Mouse (Mus musculus) embryonic facial prominence, embryonic 10.5 days (tissue): Measurements from ENCODE around the gene Jag2. TPM values are rescaled to one million over a fixed set of nuclear protein-coding genes. Genes with fewer than 3 reads are reported as not detected.

Experiments
- DNase-seq: peaks from one replicate; pipeline ENCODE4 v3.0.0-alpha.2; 2017; ENCODE audit warnings: low spot score
- H3K27ac ChIP-seq: fragments of 300-500 bp; sonication (generic); replicated peaks from 2 replicates; pipeline ENCODE4 v1.5.1; 2016; ENCODE audit warnings: mild to moderate bottlenecking
- H3K27me3 ChIP-seq: fragments of 300-500 bp; sonication (generic); replicated peaks from 2 replicates; pipeline ENCODE4 v1.6.1; 2016; ENCODE audit warnings: low read depth, mild to moderate bottlenecking; ENCODE audit not compliant: poor library complexity, severe bottlenecking
- H3K36me3 ChIP-seq: fragments of 300-500 bp; sonication (generic); replicated peaks from 2 replicates; pipeline ENCODE4 v1.6.1; 2016; ENCODE audit warnings: mild to moderate bottlenecking, moderate library complexity
- H3K4me1 ChIP-seq: fragments of 300-500 bp; sonication (generic); 2 replicates; pipeline ENCODE4 v1.6.1; 2016
- H3K4me3 ChIP-seq: fragments of 300-500 bp; sonication (generic); 2 replicates; pipeline ENCODE4 v1.5.1; 2016; ENCODE audit warnings: mild to moderate bottlenecking, moderate library complexity
- H3K9me3 ChIP-seq: fragments of 300-500 bp; sonication (generic); 2 replicates; pipeline ENCODE4 v1.6.1; 2016; ENCODE audit warnings: mild to moderate bottlenecking
- WGBS: fragments of 180-500 bp; shearing (Covaris S2); methylation state at CpG from one replicate; pipeline ENCODE4 v1.1.7; 2016; 5-methylcytosine and 5-hydroxymethylcytosine counted together
- polyA plus RNA-seq: library from polyadenylated mRNA; unstranded; fragments of >200 nt; fragmentation: Nextera tagmentation; extraction: Ambion mirVana; gene quantifications from 2 replicates; pipeline ENCODE4 v1.2.1, GENCODE M21; 2016

The Jag2 gene
- polyA plus RNA-seq, 1 experiment from 2014 or later, result 5.3 TPM

DNA sequence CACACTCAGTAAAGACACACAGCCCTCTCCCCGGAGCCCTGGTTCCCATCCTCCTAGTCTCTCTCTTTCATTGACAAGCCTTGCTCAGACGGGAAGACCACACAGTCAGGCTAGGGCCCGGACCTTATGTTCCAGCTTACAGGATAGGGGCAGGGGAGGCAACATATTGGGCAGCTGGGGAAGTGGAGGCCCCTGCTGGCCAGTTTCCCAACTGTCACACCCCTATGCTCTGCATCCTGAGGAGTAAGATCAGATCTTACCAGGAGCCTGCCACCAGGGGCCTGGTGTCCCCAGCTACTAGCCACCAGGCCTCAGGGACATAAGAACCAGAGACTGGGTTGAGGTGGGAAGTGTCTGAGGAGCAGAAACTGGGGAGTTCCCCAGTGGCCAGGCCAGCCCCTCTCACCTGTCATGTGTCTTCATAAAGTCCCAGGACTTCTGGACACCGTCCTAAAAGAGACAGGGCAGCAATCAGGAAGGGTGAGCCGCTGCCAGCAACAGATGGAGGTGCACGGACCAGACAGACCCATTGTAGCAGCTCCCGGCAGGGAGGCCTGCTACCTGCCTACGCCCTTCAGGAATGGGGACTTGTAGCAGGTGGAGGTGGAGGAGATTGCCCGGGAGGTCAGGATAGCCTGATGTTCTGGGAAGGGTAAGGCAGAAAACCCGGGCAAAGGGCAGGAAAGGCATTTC, 9.4 kb upstream of the Jag2 start:
- Histone ChIP-seq H3K27ac (no peak overlapping the region), H3K36me3 (no peaks in the 10 kb centered on the region), H3K4me1 (peaks cover 52% of the 10 kb centered on the region), H3K27me3 (peaks cover 17% of the 10 kb centered on the region; the same call in 1 of the 2 replicates), H3K4me3 (no peak overlapping the region), H3K9me3 (no peaks in the 10 kb centered on the region)
- 56% methylated on average over 10 of the region's 10 CpGs for WGBS
- DNase-seq, result peak; percentile 73

DNA sequence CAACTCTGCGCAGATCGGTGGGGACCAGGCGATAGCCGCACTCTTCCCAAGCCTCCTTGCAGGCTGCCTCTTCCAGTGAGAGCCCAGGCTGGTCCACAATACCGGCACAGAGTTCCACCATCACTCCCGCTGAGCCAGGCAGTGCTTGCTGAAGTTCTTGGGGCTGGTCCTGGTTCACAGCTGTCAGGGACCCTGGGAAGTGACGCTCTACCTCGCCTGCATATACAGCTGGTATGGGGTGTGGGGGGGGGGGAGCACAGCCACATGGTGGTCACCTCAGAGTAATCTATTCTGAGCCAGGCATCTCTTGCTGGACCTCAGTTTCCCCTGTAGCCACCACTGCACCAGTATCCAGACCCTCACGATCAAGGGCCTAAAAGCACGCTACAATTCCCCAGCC, 8.8 kb upstream of the Jag2 start:
- H3K36me3 ChIP-seq, result no peaks in the 10 kb centered on the region
- DNase-seq, result no peak
- H3K27me3 ChIP-seq, result peaks cover 17% of the 10 kb centered on the region; the same call in 1 of the 2 replicates
- H3K27ac ChIP-seq, result peak overlapping the region; percentile 41
- WGBS, result 77% methylated on average over 10 of the region's 10 CpGs
- H3K4me3 ChIP-seq, result no peak overlapping the region
- no peaks in the 10 kb centered on the region for H3K9me3 ChIP-seq
- peaks cover 52% of the 10 kb centered on the region for H3K4me1 ChIP-seq

DNA sequence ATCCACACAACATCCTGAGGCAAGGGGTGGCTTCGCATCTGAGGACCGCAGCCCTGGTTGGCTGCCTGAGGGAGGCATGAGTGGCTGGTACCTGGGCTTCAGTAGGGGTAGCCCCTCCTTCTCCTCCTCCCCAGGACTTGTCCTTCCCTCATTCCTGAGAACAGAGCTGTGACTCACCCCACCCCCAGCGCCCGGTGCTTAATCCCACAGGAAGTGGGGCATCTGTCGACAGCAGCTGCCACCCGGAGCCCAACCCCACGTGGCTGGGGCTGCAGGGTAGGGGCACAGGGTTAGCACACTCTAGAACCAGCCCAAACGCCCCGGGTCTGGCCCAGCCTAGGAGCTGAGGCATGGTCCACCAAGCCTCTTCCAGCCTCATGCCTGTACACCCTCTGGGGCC, 8.3 kb upstream of the Jag2 start:
- 39% methylated on average over 9 of the region's 9 CpGs for WGBS
- peak overlapping the region; percentile 41 for H3K27ac ChIP-seq
- no peak overlapping the region for H3K4me3 ChIP-seq
- H3K9me3 ChIP-seq, result no peaks in the 10 kb centered on the region
- no peaks in the 10 kb centered on the region for H3K36me3 ChIP-seq
- no peak for DNase-seq
- H3K4me1 ChIP-seq, result peaks cover 55% of the 10 kb centered on the region
- peaks cover 14% of the 10 kb centered on the region; the same call in 1 of the 2 replicates for H3K27me3 ChIP-seq

DNA sequence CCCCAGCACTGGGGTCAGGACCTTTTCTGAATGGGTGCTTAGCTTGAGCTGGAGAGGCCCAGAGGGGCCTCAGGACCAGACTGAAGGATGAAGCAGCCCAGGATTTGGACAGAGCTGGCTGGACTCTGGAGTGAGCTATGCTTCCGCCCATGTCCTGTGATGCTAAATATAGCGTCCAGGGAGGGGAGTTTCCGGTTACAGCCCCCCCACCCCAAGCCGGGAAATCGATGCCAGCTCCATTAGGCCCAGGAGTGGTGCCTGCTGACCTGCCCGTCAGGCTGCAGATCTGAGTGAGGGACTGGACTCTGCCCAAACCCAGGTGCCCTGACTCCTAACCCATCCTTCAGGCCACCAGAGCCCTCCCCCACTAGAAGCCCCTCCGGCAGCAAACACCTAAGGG, 3.1 kb upstream of the Jag2 start:
- Histone ChIP-seq H3K9me3 (no peaks in the 10 kb centered on the region), H3K4me3 (no peak overlapping the region), H3K27me3 (peaks cover 48% of the 10 kb centered on the region), H3K36me3 (no peaks in the 10 kb centered on the region), H3K4me1 (peaks cover 45% of the 10 kb centered on the region), H3K27ac (no peak overlapping the region)
- WGBS, result 39% methylated on average over 7 of the region's 7 CpGs
- no peak for DNase-seq

DNA sequence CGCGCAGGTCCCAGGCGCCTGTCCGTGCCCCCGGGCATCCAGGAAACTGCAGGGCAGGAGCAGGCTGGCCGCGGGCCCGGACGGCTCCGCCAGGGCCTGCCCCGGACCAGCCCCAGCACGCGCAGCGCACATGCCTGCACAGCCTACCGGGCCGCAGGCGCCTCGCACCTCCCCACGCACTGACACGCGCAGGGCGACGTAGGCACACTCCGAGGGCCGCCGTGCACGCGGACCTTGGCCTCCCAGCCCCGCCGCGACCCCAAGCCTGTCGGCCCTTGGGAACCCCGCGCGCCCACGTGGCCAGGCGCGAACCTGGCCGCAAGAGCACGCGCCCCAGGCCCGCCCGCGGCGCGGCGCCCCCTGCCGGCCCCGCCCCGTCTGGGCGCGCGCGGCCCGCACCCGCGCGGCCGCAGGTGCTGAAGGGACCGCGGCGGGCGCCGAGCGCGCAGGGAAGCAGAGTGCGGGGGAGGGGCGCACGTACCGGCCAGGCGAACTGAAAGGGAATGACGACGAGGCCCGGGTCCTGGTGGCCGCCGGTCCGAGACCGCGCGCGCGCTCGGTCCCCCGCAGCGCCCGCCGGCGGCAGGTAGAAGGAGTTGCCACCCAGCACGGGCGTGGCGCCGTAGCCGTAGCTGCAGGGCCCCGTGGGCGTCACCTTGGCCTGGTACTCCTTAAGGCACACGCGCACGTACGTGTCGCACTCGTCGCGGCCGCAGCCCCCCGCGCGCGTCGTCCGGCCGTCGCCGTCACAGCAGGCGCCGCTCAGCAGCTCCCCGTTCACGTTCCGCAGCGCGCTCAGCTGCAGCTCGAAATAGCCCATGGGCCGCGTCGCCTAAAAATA, 955 bp downstream of the Jag2 start:
- Histone ChIP-seq H3K27ac (peak overlapping the region; percentile 80), H3K4me1 (peaks cover 70% of the 10 kb centered on the region), H3K4me3 (peak overlapping the region; percentile 63), H3K36me3 (no peaks in the 10 kb centered on the region), H3K27me3 (peaks cover 83% of the 10 kb centered on the region), H3K9me3 (no peaks in the 10 kb centered on the region)
- peak; percentile 68 for DNase-seq
- WGBS, result 1% methylated on average over 124 of the region's 124 CpGs

DNA sequence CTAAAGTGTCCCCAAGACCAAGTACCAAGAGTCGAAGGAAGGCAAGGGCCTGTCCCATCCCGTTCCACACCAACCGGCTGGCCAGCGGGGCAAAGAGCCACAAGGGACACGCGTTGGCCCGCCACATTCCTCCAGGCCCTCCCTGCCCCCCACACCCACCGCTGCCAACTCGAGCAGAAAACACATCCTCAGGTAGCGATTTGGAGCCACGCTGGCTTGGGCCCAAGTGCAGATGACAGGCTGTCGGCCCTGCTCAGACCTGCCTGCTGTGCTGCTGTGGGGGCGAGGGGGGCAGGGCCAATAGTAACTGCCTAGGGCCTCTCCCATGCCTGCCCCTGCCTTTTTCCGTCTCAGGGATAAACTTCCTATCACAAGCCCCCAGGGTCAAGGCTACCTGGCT, 2.3 kb downstream of the Jag2 start:
- no peaks in the 10 kb centered on the region for H3K9me3 ChIP-seq
- peaks cover 75% of the 10 kb centered on the region for H3K4me1 ChIP-seq
- no peaks in the 10 kb centered on the region for H3K36me3 ChIP-seq
- no peak overlapping the region for H3K27ac ChIP-seq
- H3K4me3 ChIP-seq, result peak overlapping the region; percentile 63; the same call in 1 of the 2 replicates
- peak; percentile 40 for DNase-seq
- WGBS, result 68% methylated on average over 14 of the region's 14 CpGs
- peaks cover 81% of the 10 kb centered on the region for H3K27me3 ChIP-seq

DNA sequence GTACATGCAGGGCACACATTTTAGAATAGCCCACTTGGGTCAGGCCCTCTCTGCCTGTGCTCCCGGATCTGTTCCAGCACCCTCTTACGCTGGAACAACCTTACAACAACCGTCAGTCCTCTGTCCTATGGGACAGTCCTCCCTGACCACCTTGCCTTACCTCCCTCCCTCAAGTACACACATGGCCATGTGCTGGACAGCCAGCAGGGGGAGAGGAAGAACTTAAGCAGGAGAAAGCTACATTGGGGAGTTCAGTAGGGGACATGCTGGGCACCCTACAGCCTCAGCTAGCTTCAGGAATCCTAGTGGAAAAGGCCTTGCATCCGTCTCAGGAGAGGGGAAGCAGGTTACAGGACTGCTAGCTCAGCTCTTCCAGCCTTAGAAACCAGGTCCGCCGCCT, 3.6 kb downstream of the Jag2 start:
- DNase-seq, result no peak
- WGBS, result 87% methylated on average over 6 of the region's 6 CpGs
- peaks cover 68% of the 10 kb centered on the region for H3K27me3 ChIP-seq
- H3K27ac ChIP-seq, result no peak overlapping the region
- no peak overlapping the region for H3K4me3 ChIP-seq
- H3K4me1 ChIP-seq, result peaks cover 78% of the 10 kb centered on the region
- H3K36me3 ChIP-seq, result no peaks in the 10 kb centered on the region
- no peaks in the 10 kb centered on the region for H3K9me3 ChIP-seq

DNA sequence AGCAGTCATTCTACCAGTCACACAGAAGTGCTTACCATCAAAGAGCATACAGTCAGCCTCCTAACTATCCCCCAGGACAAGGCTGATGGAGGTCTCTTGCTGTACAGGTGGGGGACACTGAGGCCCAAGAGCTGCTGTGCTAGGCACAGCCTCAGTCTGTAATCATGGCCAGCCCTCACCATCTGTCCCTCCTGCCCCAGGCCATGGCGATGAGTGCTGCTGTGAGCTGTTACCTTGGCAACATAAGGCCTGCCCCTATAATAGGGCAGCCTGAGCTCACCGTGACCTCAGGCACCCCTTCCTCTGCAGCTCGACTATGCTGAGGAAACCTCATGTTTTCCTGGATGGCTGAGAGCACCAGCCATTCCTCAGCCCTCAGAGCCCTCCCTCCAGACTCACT, 7.0 kb downstream of the Jag2 start:
- Histone ChIP-seq H3K27me3 (peaks cover 38% of the 10 kb centered on the region), H3K9me3 (no peaks in the 10 kb centered on the region), H3K27ac (peak overlapping the region; percentile 20; the same call in 1 of the 2 replicates), H3K4me3 (no peak overlapping the region), H3K4me1 (peaks cover 77% of the 10 kb centered on the region), H3K36me3 (peaks cover 16% of the 10 kb centered on the region)
- 12% methylated on average over 3 of the region's 3 CpGs for WGBS
- DNase-seq, result peak; percentile 62

DNA sequence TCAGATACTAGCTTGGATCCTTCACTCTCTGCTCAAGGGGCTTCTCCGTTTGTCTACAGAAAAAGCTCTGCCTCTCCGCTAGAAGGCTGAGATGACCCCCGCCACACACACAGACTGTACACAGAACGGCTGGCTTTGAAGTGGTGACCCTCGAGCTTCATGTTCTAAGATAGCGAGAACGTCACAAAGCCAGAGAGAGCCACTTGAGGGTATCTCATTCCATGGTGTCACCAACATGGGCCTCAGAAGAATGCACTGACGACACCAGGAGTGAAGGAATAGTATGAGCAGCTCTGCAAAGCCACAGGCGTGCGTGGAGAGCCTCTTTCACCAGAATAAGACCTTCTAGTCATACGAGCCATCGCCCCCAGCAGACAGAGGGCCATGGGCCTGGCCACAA, 8.1 kb downstream of the Jag2 start:
- WGBS, result 83% methylated on average over 12 of the region's 12 CpGs
- 0 out of 2 replicates have a peak overlapping the region, but pooled peaks have one; percentile 21 for H3K27ac ChIP-seq
- H3K36me3 ChIP-seq, result peaks cover 21% of the 10 kb centered on the region
- no peak overlapping the region for H3K4me3 ChIP-seq
- DNase-seq, result no peak
- no peaks in the 10 kb centered on the region for H3K9me3 ChIP-seq
- peaks cover 28% of the 10 kb centered on the region for H3K27me3 ChIP-seq
- peaks cover 67% of the 10 kb centered on the region for H3K4me1 ChIP-seq

DNA sequence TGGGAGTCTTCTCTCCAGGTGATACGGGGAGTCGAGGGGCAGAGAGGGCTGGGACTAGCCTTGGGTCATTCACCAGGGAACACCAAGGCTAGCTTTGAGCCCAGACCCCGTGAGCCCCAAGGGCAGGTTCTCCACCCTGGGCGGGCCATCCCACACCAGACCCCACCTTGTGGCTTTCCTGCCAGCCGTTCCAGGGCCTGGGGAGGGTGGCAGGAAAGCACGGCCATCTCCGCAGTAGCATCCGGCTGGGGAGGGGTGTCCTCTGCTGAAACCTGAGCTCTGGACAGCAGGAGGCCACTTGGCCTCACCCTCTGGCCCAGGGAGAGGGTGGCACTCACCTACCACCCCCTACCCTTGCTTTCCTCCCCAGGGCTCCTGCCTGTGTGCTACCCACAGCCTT, 11.7 kb downstream of the Jag2 start:
- 0 out of 2 replicates have a peak overlapping the region, but pooled peaks have one; percentile 20 for H3K27ac ChIP-seq
- peaks cover 35% of the 10 kb centered on the region for H3K36me3 ChIP-seq
- 49% methylated on average over 8 of the region's 8 CpGs for WGBS
- H3K4me3 ChIP-seq, result no peak overlapping the region
- DNase-seq, result no peak
- H3K4me1 ChIP-seq, result peaks cover 64% of the 10 kb centered on the region
- no peaks in the 10 kb centered on the region for H3K9me3 ChIP-seq
- H3K27me3 ChIP-seq, result 0 out of 2 replicates have a peak, but pooled peaks cover 4% of the 10 kb centered on the region

DNA sequence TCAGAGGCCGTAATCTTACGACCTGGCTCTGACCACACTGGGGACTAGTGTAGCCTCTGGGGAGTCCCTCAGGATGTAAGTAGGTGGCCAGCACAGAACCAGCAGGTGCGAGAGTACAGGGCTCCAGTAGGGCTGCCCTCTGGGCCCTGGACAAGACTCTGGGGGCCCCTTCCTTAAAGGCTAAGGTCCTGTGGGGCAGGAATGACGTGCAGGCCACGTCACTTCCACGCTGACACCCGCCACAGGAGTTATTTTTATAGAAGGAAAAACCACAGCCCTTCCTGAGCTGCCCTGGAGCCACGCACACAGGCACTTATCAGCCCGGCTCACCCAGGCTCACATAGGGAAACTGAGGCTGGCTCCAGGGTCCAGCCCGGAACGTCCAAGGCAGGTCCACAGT, 12.1 kb downstream of the Jag2 start:
- H3K27ac ChIP-seq, result 0 out of 2 replicates have a peak overlapping the region, but pooled peaks have one; percentile 20
- no peak overlapping the region for H3K4me3 ChIP-seq
- H3K27me3 ChIP-seq, result 0 out of 2 replicates have a peak, but pooled peaks cover 4% of the 10 kb centered on the region
- peaks cover 39% of the 10 kb centered on the region for H3K36me3 ChIP-seq
- peaks cover 59% of the 10 kb centered on the region for H3K4me1 ChIP-seq
- no peak for DNase-seq
- no peaks in the 10 kb centered on the region for H3K9me3 ChIP-seq
- WGBS, result 77% methylated on average over 11 of the region's 11 CpGs

DNA sequence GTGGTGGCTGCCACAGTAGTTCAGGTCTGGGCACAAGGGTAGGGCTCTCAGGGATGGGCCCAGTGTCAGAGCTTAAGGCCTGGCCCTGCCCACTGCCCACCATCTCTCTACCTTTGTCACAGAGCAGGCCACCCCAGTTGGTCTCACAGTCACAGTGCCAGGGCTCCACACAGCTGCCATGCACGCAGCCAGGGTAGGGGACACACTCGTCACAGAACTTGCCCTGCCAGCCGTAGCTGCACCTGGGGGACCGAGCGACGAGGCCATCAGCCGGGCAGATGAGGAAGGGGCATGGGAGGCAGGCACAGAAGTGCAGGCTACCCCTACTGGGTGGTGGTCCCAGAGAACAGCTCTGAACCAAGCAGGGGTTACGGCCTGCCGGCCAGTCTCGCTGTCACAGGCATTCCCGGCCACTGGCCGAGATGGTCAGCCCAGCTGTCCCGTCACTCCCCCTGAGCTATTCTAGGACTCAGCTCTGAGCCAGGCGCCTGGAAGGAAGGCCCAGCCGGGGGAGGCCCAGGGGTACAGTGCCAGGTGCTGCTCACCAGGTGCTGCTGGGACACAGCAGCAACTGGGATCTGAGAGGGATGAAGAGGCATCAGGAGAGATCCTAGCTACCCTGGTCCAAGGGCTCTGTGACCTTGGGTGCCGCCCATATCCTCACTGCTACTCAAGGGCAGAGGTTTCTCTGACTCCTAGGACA, 12.7 kb downstream of the Jag2 start:
- no peaks in the 10 kb centered on the region for H3K9me3 ChIP-seq
- no peak for DNase-seq
- H3K4me3 ChIP-seq, result no peak overlapping the region
- H3K4me1 ChIP-seq, result peaks cover 53% of the 10 kb centered on the region
- 0 out of 2 replicates have a peak, but pooled peaks cover 4% of the 10 kb centered on the region for H3K27me3 ChIP-seq
- peaks cover 45% of the 10 kb centered on the region for H3K36me3 ChIP-seq
- WGBS, result 87% methylated on average over 16 of the region's 16 CpGs
- no peak overlapping the region; the same call in 1 of the 2 replicates for H3K27ac ChIP-seq
